Mouse (Mus musculus) testis, adult 2 months (tissue): ENCODE results near the gene Tet2.

Experiments used
- CTCF ChIP-seq: fragments of 200-500 bp; IDR thresholded peaks from 2 replicates; pipeline ENCODE4 v1.5.1; 2012; ENCODE audit warnings: low read depth, mild to moderate bottlenecking, inconsistent platforms, low read length, moderate library complexity; ENCODE audit not compliant: control insufficient read depth, insufficient read depth, insufficient replicate concordance
- POLR2A ChIP-seq: fragments of 200-500 bp; IDR thresholded peaks from 2 replicates; pipeline ENCODE4 v1.6.1; 2012; ENCODE audit warnings: low read depth, mild to moderate bottlenecking, inconsistent platforms, low read length, moderate library complexity; ENCODE audit not compliant: control insufficient read depth

- no peak for TF ChIP-seq POLR2A
- TF ChIP-seq CTCF: no peak
These were observed 1.9 kb upstream of the Tet2 start for GRCm38 (mm10) chr3:133546790-133547189.
